Mouse (Mus musculus) liver, embryonic 13.5 days (tissue): ENCODE results near the gene Folr2. TPM values are rescaled to one million over a fixed set of nuclear protein-coding genes. Genes with fewer than 3 reads are reported as not detected.

Experiments
- ATAC-seq: fragments of 200-750 bp; cut with Nextera tagmentation; 2 replicates; pipeline ENCODE4 v1.8.0; 2017; ENCODE audit warnings: low read depth, mild to moderate bottlenecking, moderate number of reproducible peaks, moderate library complexity
- DNase-seq: peaks from one replicate; pipeline ENCODE4 v3.0.0; 2022
- H3K27ac ChIP-seq: fragments of 300-500 bp; sonication (generic); 2 replicates; pipeline ENCODE4 v1.5.1; 2015; ENCODE audit warnings: moderate library complexity, mild to moderate bottlenecking, inconsistent platforms
- H3K27me3 ChIP-seq: fragments of 300-500 bp; sonication (generic); 2 replicates; pipeline ENCODE4 v1.6.1; 2015; ENCODE audit warnings: mild to moderate bottlenecking, inconsistent platforms
- H3K36me3 ChIP-seq: fragments of 300-500 bp; sonication (generic); 2 replicates; pipeline ENCODE4 v1.6.1; 2015; ENCODE audit warnings: mild to moderate bottlenecking, inconsistent platforms
- H3K4me1 ChIP-seq: fragments of 300-500 bp; sonication (generic); replicated peaks from 2 replicates; pipeline ENCODE4 v1.6.1; 2015; ENCODE audit warnings: inconsistent platforms
- H3K4me2 ChIP-seq: fragments of 300-500 bp; sonication (generic); 2 replicates; pipeline ENCODE4 v1.6.1; 2015; ENCODE audit warnings: inconsistent platforms, mild to moderate bottlenecking, moderate library complexity
- H3K4me3 ChIP-seq: fragments of 300-500 bp; sonication (generic); replicated peaks from 2 replicates; pipeline ENCODE4 v1.5.1; 2015; ENCODE audit warnings: mild to moderate bottlenecking, inconsistent platforms
- H3K9ac ChIP-seq: fragments of 300-500 bp; sonication (generic); 2 replicates; pipeline ENCODE4 v1.6.1; 2015; ENCODE audit warnings: mild to moderate bottlenecking, inconsistent platforms
- H3K9me3 ChIP-seq: fragments of 300-500 bp; sonication (generic); replicated peaks from 2 replicates; pipeline ENCODE4 v1.6.1; 2016; ENCODE audit warnings: inconsistent platforms
- WGBS: fragments of 180-500 bp; shearing (Covaris S2); methylation state at CpG from one replicate; pipeline ENCODE4 v1.1.7; 2015; ENCODE audit not compliant: insufficient replicate concordance; 5-methylcytosine and 5-hydroxymethylcytosine counted together
- polyA plus RNA-seq: library from polyadenylated mRNA; unstranded; fragments of >200 nt; fragmentation: Nextera tagmentation; extraction: Ambion mirVana; gene quantifications from 2 replicates; pipeline ENCODE4 v1.2.1, GENCODE M21; 2015

Folr2 gene
- polyA plus RNA-seq, 1 experiment from 2014 or later = 4.4 TPM

DNA sequence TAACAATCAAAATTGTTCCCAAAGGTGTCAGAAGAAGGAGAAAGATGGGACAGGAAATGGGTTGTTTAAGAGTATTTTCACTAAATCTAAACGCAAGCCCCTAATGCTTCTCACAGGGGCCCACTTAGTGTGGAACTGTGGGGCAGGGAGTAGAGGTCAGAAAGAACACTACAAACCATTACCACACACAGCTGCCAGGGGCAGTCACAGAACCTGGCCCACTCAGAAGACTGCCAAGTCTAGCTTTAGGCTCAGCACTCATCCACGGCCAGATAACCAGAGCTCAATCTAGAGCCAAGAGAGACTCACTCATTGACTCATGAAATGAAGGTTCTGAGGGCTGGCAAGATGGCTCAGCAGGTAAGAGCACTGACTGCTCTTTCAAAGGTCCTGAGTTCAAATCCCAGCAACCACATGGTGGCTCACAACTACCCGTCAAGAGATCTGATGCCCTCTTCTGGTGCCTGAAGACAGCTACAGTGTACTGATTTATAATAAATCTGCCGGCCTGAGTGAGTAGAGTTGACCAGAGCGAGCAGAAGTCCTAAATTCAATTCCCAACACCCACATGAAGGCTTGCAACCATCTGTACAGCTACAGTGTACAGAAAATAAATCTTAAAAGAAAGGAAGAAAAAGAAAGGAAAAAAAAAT lies 21.4 kb downstream of the Folr2 start:
- H3K27me3 ChIP-seq = peaks cover 57% of the 10 kb centered on the region
- peaks cover 25% of the 10 kb centered on the region for H3K36me3 ChIP-seq
- H3K9ac ChIP-seq = no peak overlapping the region
- H3K4me1 ChIP-seq = peaks cover 18% of the 10 kb centered on the region
- no peak for ATAC-seq
- DNase-seq = no peak
- 44% methylated on average over 5 of the region's 5 CpGs for WGBS
- H3K9me3 ChIP-seq = no peaks in the 10 kb centered on the region
- no peak overlapping the region for H3K27ac ChIP-seq
- peak overlapping the region; percentile 81 for H3K4me2 ChIP-seq
- peak overlapping the region; percentile 65 for H3K4me3 ChIP-seq

GRCm38 (mm10) chr7:101834903-101835302 lies 22.1 kb downstream of the Folr2 start:
- ATAC-seq (no peak), DNase-seq (no peak)
- H3K4me3 ChIP-seq = no peak overlapping the region
- H3K4me2 ChIP-seq = peak overlapping the region; percentile 81; the same call in 1 of the 2 replicates
- H3K4me1 ChIP-seq = peaks cover 18% of the 10 kb centered on the region
- 71% methylated on average over 3 of the region's 3 CpGs for WGBS
- no peak overlapping the region for H3K27ac ChIP-seq
- no peaks in the 10 kb centered on the region for H3K9me3 ChIP-seq
- H3K36me3 ChIP-seq = peaks cover 30% of the 10 kb centered on the region
- H3K9ac ChIP-seq = no peak overlapping the region
- H3K27me3 ChIP-seq = peaks cover 51% of the 10 kb centered on the region

GRCm38 (mm10) chr7:101833916-101834584 lies 22.9 kb downstream of the Folr2 start:
- WGBS = 63% methylated on average over 3 of the region's 3 CpGs
- Histone ChIP-seq H3K4me3 (no peak overlapping the region), H3K9me3 (no peaks in the 10 kb centered on the region), H3K36me3 (peaks cover 38% of the 10 kb centered on the region), H3K27ac (no peak overlapping the region), H3K9ac (no peak overlapping the region), H3K4me1 (peaks cover 18% of the 10 kb centered on the region), H3K27me3 (peaks cover 43% of the 10 kb centered on the region), H3K4me2 (no peak overlapping the region)
- no peak for ATAC-seq
- DNase-seq = no peak

DNA sequence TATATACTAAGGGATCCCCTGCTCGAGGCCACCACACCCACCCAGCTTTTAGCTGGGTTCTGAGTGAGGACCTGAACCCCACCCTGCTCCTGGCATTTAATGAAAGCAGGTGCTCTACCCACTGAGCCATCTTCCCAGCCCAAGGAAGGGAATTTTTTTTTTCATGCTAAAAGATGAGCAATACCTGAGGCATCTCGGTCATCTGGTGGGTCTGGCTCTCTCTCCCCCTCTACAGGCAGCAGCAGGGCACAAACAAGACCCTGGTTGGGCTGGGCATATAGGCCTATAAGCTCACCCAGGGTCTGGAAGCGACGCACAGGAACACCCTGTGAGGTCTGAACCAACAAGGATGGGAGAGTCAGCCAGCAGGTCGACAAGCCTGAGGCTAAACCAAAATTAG lies 23.6 kb downstream of the Folr2 start:
- no peaks in the 10 kb centered on the region for H3K9me3 ChIP-seq
- no peak overlapping the region for H3K4me2 ChIP-seq
- ATAC-seq = no peak
- DNase-seq = no peak
- peaks cover 18% of the 10 kb centered on the region for H3K4me1 ChIP-seq
- peaks cover 36% of the 10 kb centered on the region for H3K27me3 ChIP-seq
- H3K9ac ChIP-seq = no peak overlapping the region
- WGBS = 60% methylated on average over 5 of the region's 5 CpGs
- no peak overlapping the region for H3K27ac ChIP-seq
- H3K4me3 ChIP-seq = no peak overlapping the region
- H3K36me3 ChIP-seq = peaks cover 43% of the 10 kb centered on the region

- peaks cover 15% of the 10 kb centered on the region for H3K4me1 ChIP-seq
- H3K27me3 ChIP-seq = peaks cover 26% of the 10 kb centered on the region
- no peak overlapping the region for H3K9ac ChIP-seq
- H3K36me3 ChIP-seq = peaks cover 51% of the 10 kb centered on the region
- H3K4me3 ChIP-seq = no peak overlapping the region
- no peak for DNase-seq
- ATAC-seq = no peak
- 78% methylated on average over 4 of the region's 4 CpGs for WGBS
- H3K27ac ChIP-seq = no peak overlapping the region
- no peak overlapping the region for H3K4me2 ChIP-seq
- H3K9me3 ChIP-seq = no peaks in the 10 kb centered on the region
Measured at GRCm38 (mm10) chr7:101832372-101832771, 24.6 kb downstream of the Folr2 start.

DNA sequence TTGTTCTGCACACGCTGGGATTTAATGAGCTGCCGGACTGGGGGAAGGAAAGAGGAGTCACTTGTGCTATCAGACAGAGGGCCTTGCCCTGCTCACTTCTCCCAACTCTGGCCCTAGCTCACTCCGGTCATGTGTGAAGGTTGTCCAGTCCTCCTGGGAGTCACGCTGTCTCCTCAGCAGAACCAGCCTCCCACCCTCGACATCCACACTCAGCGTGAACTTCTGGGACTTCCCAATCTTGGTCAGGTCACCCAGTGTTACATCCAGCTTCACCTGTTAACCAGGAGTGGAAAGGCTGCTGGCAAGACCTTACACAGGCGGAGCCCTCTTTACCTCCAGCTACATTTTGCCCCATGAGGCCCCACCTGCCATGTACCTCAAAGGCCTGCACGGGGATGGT lies 25.6 kb downstream of the Folr2 start:
- peaks cover 13% of the 10 kb centered on the region for H3K4me1 ChIP-seq
- no peak for DNase-seq
- H3K4me3 ChIP-seq = no peak overlapping the region
- H3K9me3 ChIP-seq = no peaks in the 10 kb centered on the region
- 76% methylated on average over 8 of the region's 8 CpGs for WGBS
- H3K4me2 ChIP-seq = no peak overlapping the region
- H3K27ac ChIP-seq = no peak overlapping the region
- no peak for ATAC-seq
- H3K27me3 ChIP-seq = peaks cover 17% of the 10 kb centered on the region
- H3K9ac ChIP-seq = no peak overlapping the region
- peaks cover 59% of the 10 kb centered on the region for H3K36me3 ChIP-seq

- H3K4me2 ChIP-seq = no peak overlapping the region
- H3K4me1 ChIP-seq = peaks cover 2% of the 10 kb centered on the region; the same call in 1 of the 2 replicates
- ATAC-seq = no peak
- H3K4me3 ChIP-seq = no peak overlapping the region
- peaks cover 59% of the 10 kb centered on the region for H3K36me3 ChIP-seq
- H3K27ac ChIP-seq = no peak overlapping the region
- no peaks in the 10 kb centered on the region for H3K9me3 ChIP-seq
- no peak overlapping the region for H3K9ac ChIP-seq
- peaks cover 6% of the 10 kb centered on the region for H3K27me3 ChIP-seq
- 84% methylated on average over 3 of the region's 3 CpGs for WGBS
- no peak for DNase-seq
Measured at GRCm38 (mm10) chr7:101830373-101830772, 26.6 kb downstream of the Folr2 start.

GRCm38 (mm10) chr7:101823758-101824630 lies 33.0 kb downstream of the Folr2 start:
- Histone ChIP-seq H3K36me3 (peaks cover 28% of the 10 kb centered on the region), H3K9me3 (no peaks in the 10 kb centered on the region), H3K4me3 (no peak overlapping the region), H3K4me2 (no peak overlapping the region), H3K27ac (no peak overlapping the region), H3K27me3 (peaks cover 54% of the 10 kb centered on the region), H3K4me1 (peaks cover 19% of the 10 kb centered on the region; the same call in 1 of the 2 replicates), H3K9ac (no peak overlapping the region)
- DNase-seq (no peak), ATAC-seq (no peak)
- 80% methylated on average over 18 of the region's 18 CpGs for WGBS

DNA sequence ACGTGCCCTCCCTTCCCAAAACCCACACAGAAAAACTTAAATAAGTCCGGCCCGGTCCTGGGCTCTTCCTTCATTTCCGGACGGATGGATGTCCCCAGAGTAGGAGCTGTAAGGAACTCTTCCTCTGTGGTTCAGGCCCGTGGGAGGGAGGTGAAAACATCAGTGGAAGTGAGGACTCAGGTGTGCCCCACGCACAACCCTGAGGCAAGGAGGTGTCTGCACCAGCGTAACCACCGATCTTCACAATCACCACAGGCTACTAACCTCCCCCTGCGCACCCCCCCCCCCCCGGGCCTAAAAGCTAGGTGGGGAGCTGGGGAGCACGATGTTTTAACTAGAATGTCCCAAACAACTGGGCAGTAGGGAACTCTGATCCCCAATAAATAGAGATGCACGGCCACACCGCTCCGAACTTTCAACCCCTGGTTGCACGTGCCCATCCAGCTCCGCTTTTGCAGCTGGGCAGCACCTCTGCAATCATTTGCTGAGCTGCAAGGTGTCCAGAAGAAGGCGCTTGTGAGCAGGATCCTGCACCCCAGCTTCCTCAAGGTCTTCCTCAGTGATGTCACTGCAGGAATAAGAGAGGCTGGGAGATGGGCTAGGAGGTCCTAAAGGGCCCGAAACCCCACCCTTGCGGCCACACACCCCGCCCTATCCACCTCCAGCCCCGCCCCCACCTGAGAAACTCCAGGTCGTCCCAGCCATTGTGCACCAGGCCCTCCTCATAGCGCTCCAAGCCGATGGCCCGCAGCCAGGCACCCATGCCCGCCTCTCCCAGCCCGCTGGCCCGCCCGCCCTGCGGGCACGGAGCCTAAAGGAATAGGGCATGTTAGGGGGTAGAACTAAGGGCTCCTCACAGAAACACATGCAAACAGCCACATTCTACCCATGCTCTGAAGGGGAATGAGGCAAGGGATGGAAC lies 33.9 kb downstream of the Folr2 start:
- peaks cover 63% of the 10 kb centered on the region for H3K27me3 ChIP-seq
- DNase-seq = no peak

GRCm38 (mm10) chr7:101821571-101822501 lies 35.2 kb downstream of the Folr2 start:
- Histone ChIP-seq H3K4me2 (peak overlapping the region; percentile 66), H3K9me3 (no peaks in the 10 kb centered on the region), H3K4me1 (peaks cover 19% of the 10 kb centered on the region; the same call in 1 of the 2 replicates), H3K27me3 (peaks cover 76% of the 10 kb centered on the region), H3K9ac (peak overlapping the region; percentile 38; the same call in 1 of the 2 replicates), H3K4me3 (peak overlapping the region; percentile 51), H3K27ac (no peak overlapping the region), H3K36me3 (peaks cover 11% of the 10 kb centered on the region; the same call in 1 of the 2 replicates)
- WGBS = 1% methylated on average over 69 of the region's 71 CpGs
- DNase-seq (no peak), ATAC-seq (peak; percentile 45)

More for the DNA sequence above, 33.9 kb downstream of the Folr2 start:
- Histone ChIP-seq H3K9me3 (no peaks in the 10 kb centered on the region), H3K36me3 (peaks cover 22% of the 10 kb centered on the region), H3K4me2 (no peak overlapping the region), H3K9ac (no peak overlapping the region), H3K4me1 (peaks cover 19% of the 10 kb centered on the region; the same call in 1 of the 2 replicates), H3K27ac (no peak overlapping the region), H3K4me3 (no peak overlapping the region)
- no peak for ATAC-seq
- WGBS = 51% methylated on average over 32 of the region's 32 CpGs
